Mouse (Mus musculus) heart, embryonic 15.5 days (tissue): ENCODE results near the gene Scd2. TPM values are rescaled to one million over a fixed set of nuclear protein-coding genes. Genes with fewer than 3 reads are reported as not detected.

Experiments used
- ATAC-seq: fragments of 200-750 bp; cut with Nextera tagmentation; replicated peaks from 2 replicates; pipeline ENCODE4 v1.8.0; 2017; ENCODE audit warnings: low read depth, moderate TSS enrichment; ENCODE audit not compliant: insufficient number of reproducible peaks, insufficient read depth, low FRiP score
- H3K27ac ChIP-seq: fragments of 300-500 bp; sonication (generic); 2 replicates; pipeline ENCODE4 v1.5.1; 2015; ENCODE audit warnings: mild to moderate bottlenecking, inconsistent platforms
- H3K27me3 ChIP-seq: fragments of 300-500 bp; sonication (generic); 2 replicates; pipeline ENCODE4 v1.6.1; 2015; ENCODE audit warnings: inconsistent platforms
- H3K36me3 ChIP-seq: fragments of 300-500 bp; sonication (generic); 2 replicates; pipeline ENCODE4 v1.6.1; 2015; ENCODE audit warnings: mild to moderate bottlenecking, inconsistent platforms
- H3K4me1 ChIP-seq: fragments of 300-500 bp; sonication (generic); replicated peaks from 2 replicates; pipeline ENCODE4 v1.6.1; 2015; ENCODE audit warnings: inconsistent platforms
- H3K4me2 ChIP-seq: fragments of 300-500 bp; sonication (generic); 2 replicates; pipeline ENCODE4 v1.6.1; 2015; ENCODE audit warnings: inconsistent platforms, mild to moderate bottlenecking, moderate library complexity
- H3K4me3 ChIP-seq: fragments of 300-500 bp; sonication (generic); 2 replicates; pipeline ENCODE4 v1.5.1; 2015; ENCODE audit warnings: mild to moderate bottlenecking, inconsistent platforms
- H3K9ac ChIP-seq: fragments of 300-500 bp; sonication (generic); 2 replicates; pipeline ENCODE4 v1.6.1; 2015; ENCODE audit warnings: mild to moderate bottlenecking, inconsistent platforms
- H3K9me3 ChIP-seq: fragments of 300-500 bp; sonication (generic); replicated peaks from 2 replicates; pipeline ENCODE4 v1.6.1; 2016; ENCODE audit warnings: inconsistent platforms
- WGBS: fragments of 180-500 bp; shearing (Covaris S2); methylation state at CpG from one replicate; pipeline ENCODE4 v1.1.7; 2015; ENCODE audit warnings: mixed read lengths; 5-methylcytosine and 5-hydroxymethylcytosine counted together
- polyA plus RNA-seq: library from polyadenylated mRNA; unstranded; fragments of >200 nt; fragmentation: Nextera tagmentation; extraction: Ambion mirVana; gene quantifications from 2 replicates; pipeline ENCODE4 v1.2.1, GENCODE M21; 2015

The Scd2 gene
- polyA plus RNA-seq, 1 experiment from 2014 or later, result 131 TPM

GRCm38 (mm10) chr19:44299902-44300301, 6.4 kb downstream of the Scd2 start:
- 16% methylated on average over 6 of the region's 6 CpGs for WGBS
- Histone ChIP-seq H3K9me3 (no peaks in the 10 kb centered on the region), H3K9ac (0 out of 2 replicates have a peak overlapping the region, but pooled peaks have one; percentile 36), H3K4me2 (peak overlapping the region; percentile 94; the same call in 1 of the 2 replicates), H3K27ac (no peak overlapping the region; the same call in 1 of the 2 replicates), H3K36me3 (peaks cover 74% of the 10 kb centered on the region), H3K4me3 (no peak overlapping the region), H3K4me1 (peaks cover 79% of the 10 kb centered on the region), H3K27me3 (no peaks in the 10 kb centered on the region)
- ATAC-seq, result no peak

GRCm38 (mm10) chr19:44300520-44300919, 7.0 kb downstream of the Scd2 start:
- Histone ChIP-seq H3K4me2 (no peak overlapping the region), H3K4me3 (no peak overlapping the region), H3K27ac (no peak overlapping the region), H3K9ac (no peak overlapping the region), H3K36me3 (peaks cover 74% of the 10 kb centered on the region), H3K27me3 (no peaks in the 10 kb centered on the region), H3K9me3 (no peaks in the 10 kb centered on the region), H3K4me1 (peaks cover 73% of the 10 kb centered on the region)
- 76% methylated on average over 7 of the region's 7 CpGs for WGBS
- no peak for ATAC-seq

- no peaks in the 10 kb centered on the region for H3K27me3 ChIP-seq
- ATAC-seq, result no peak
- H3K36me3 ChIP-seq, result peaks cover 79% of the 10 kb centered on the region
- H3K4me1 ChIP-seq, result peaks cover 67% of the 10 kb centered on the region
- WGBS, result 73% methylated on average over 16 of the region's 16 CpGs
- H3K9me3 ChIP-seq, result no peaks in the 10 kb centered on the region
- H3K9ac ChIP-seq, result no peak overlapping the region
- no peak overlapping the region for H3K4me2 ChIP-seq
- no peak overlapping the region for H3K27ac ChIP-seq
- no peak overlapping the region for H3K4me3 ChIP-seq
These were observed 7.7 kb downstream of the Scd2 start for GRCm38 (mm10) chr19:44301176-44301575.

- Histone ChIP-seq H3K36me3 (peaks cover 85% of the 10 kb centered on the region), H3K4me1 (peaks cover 61% of the 10 kb centered on the region), H3K9ac (no peak overlapping the region), H3K4me2 (no peak overlapping the region), H3K9me3 (no peaks in the 10 kb centered on the region), H3K27me3 (no peaks in the 10 kb centered on the region), H3K27ac (no peak overlapping the region), H3K4me3 (no peak overlapping the region)
- ATAC-seq, result no peak
- 70% methylated on average over 9 of the region's 9 CpGs for WGBS
These were observed 8.3 kb downstream of the Scd2 start for GRCm38 (mm10) chr19:44301671-44302305.

GRCm38 (mm10) chr19:44302901-44303300, 9.4 kb downstream of the Scd2 start:
- peaks cover 50% of the 10 kb centered on the region for H3K4me1 ChIP-seq
- ATAC-seq, result no peak

GRCm38 (mm10) chr19:44303502-44303901, 10.0 kb downstream of the Scd2 start:
- no peak for ATAC-seq
- Histone ChIP-seq H3K4me2 (no peak overlapping the region), H3K27ac (no peak overlapping the region), H3K4me3 (no peak overlapping the region), H3K27me3 (no peaks in the 10 kb centered on the region), H3K9ac (no peak overlapping the region), H3K36me3 (peaks cover 86% of the 10 kb centered on the region), H3K4me1 (peaks cover 44% of the 10 kb centered on the region), H3K9me3 (no peaks in the 10 kb centered on the region)
- WGBS, result 63% methylated on average over 8 of the region's 8 CpGs

More at GRCm38 (mm10) chr19:44302901-44303300, 9.4 kb downstream of the Scd2 start:
- peaks cover 87% of the 10 kb centered on the region for H3K36me3 ChIP-seq
- no peak overlapping the region for H3K4me3 ChIP-seq
- WGBS, result 73% methylated on average over 11 of the region's 11 CpGs
- H3K9ac ChIP-seq, result no peak overlapping the region
- H3K27ac ChIP-seq, result no peak overlapping the region
- no peaks in the 10 kb centered on the region for H3K27me3 ChIP-seq
- H3K9me3 ChIP-seq, result no peaks in the 10 kb centered on the region
- H3K4me2 ChIP-seq, result no peak overlapping the region

GRCm38 (mm10) chr19:44304419-44304818, 10.9 kb downstream of the Scd2 start:
- Histone ChIP-seq H3K9ac (no peak overlapping the region), H3K4me3 (no peak overlapping the region)

GRCm38 (mm10) chr19:44304851-44305510, 11.5 kb downstream of the Scd2 start:
- Histone ChIP-seq H3K36me3 (peaks cover 73% of the 10 kb centered on the region), H3K9ac (no peak overlapping the region), H3K4me1 (peaks cover 30% of the 10 kb centered on the region), H3K27ac (no peak overlapping the region), H3K4me3 (no peak overlapping the region), H3K27me3 (no peaks in the 10 kb centered on the region), H3K9me3 (no peaks in the 10 kb centered on the region), H3K4me2 (no peak overlapping the region)
- no peak for ATAC-seq
- 81% methylated on average over 16 of the region's 16 CpGs for WGBS

More at GRCm38 (mm10) chr19:44304419-44304818, 10.9 kb downstream of the Scd2 start:
- WGBS, result 86% methylated on average over 10 of the region's 10 CpGs
- Histone ChIP-seq H3K36me3 (peaks cover 77% of the 10 kb centered on the region), H3K4me1 (peaks cover 35% of the 10 kb centered on the region), H3K27ac (no peak overlapping the region), H3K4me2 (no peak overlapping the region), H3K27me3 (no peaks in the 10 kb centered on the region), H3K9me3 (no peaks in the 10 kb centered on the region)
- ATAC-seq, result no peak

GRCm38 (mm10) chr19:44305701-44306100, 12.2 kb downstream of the Scd2 start:
- Histone ChIP-seq H3K4me3 (no peak overlapping the region), H3K4me1 (peaks cover 22% of the 10 kb centered on the region), H3K4me2 (no peak overlapping the region), H3K27ac (no peak overlapping the region), H3K36me3 (peaks cover 65% of the 10 kb centered on the region), H3K9ac (no peak overlapping the region), H3K9me3 (no peaks in the 10 kb centered on the region), H3K27me3 (no peaks in the 10 kb centered on the region)
- ATAC-seq, result no peak
- WGBS, result 87% methylated on average over 15 of the region's 15 CpGs

GRCm38 (mm10) chr19:44306171-44306570, 12.7 kb downstream of the Scd2 start:
- ATAC-seq, result no peak
- Histone ChIP-seq H3K4me2 (no peak overlapping the region), H3K4me3 (no peak overlapping the region), H3K27me3 (no peaks in the 10 kb centered on the region), H3K4me1 (peaks cover 18% of the 10 kb centered on the region), H3K27ac (no peak overlapping the region), H3K36me3 (peaks cover 61% of the 10 kb centered on the region), H3K9ac (no peak overlapping the region), H3K9me3 (no peaks in the 10 kb centered on the region)
- 57% methylated on average over 7 of the region's 7 CpGs for WGBS

GRCm38 (mm10) chr19:44307101-44307914, 13.8 kb downstream of the Scd2 start:
- H3K4me2 ChIP-seq, result no peak overlapping the region
- H3K27ac ChIP-seq, result no peak overlapping the region
- no peaks in the 10 kb centered on the region for H3K9me3 ChIP-seq
- peaks cover 50% of the 10 kb centered on the region for H3K36me3 ChIP-seq
- peaks cover 18% of the 10 kb centered on the region for H3K4me1 ChIP-seq
- no peak for ATAC-seq
- no peaks in the 10 kb centered on the region for H3K27me3 ChIP-seq
- H3K4me3 ChIP-seq, result no peak overlapping the region
- 75% methylated on average over 9 of the region's 9 CpGs for WGBS
- no peak overlapping the region for H3K9ac ChIP-seq
